Mouse (Mus musculus) urinary bladder, postnatal 25 days (tissue): Measurements from ENCODE around the gene Srarp.
A peak's percentile ranks its signal among the peaks of the same experiment; 100 is the strongest.

ENCODE experiments used
- DNase-seq: peaks from one replicate; pipeline ENCODE4 v3.0.0; 2022; ENCODE audit warnings: low spot score

Gene Srarp

DNA sequence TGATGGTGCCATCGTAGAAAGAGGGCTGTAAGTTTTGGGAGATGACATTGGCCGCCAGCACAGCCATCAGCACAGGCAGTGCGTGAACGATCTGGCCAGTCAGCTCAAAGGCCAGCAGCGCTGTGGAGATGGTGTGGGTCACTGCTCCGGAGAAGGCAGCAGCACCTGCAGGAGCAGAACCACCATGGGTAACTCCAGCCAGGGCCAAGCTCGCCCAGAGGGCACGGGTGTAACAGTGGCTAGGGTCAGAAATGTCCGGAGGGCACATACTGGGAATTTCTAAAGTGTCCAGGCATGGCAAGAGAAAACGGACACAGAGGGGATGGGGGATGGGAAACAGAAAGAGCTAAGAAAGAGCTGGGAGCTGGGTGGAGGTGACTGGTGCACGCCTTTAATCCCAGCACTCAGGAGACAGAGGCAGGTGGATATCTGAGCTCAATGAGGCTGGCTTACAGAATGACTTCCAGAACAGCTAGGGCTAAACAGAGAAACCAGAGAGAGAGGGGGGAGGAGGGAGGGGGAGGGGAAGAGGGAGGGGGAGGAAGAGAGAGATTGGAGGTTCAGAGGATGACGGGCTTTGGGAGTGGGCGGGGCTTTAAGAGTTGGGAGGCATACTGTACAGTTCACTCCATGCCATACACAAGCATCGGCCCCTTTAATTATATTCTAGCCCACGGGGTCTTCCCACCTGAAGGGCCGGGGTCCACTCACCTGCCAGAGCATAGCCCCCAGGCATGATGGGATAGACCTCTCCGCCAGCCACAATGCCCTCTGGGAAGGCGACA, 46.3 kb downstream of the Srarp start:
- DNase-seq = no peak

DNA sequence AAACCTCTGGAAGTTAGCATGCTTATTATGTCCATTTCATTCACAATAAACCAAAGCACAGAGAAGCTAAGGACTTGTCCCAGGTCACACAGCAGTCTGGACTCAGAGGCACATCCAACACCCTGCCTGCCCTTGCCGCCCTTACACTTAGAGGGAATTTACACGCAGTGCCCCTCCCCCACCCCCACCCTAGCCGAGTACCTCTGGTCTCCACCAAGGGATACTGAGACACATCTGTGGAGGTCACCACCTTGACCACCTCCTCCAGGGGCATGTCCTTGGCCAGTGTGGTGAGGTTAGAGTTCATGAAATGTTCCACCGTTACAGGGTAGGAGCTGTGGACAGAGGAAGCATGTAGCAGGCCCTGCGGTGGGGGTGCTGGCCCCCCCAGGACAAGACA, 48.0 kb downstream of the Srarp start:
- DNase-seq = no peak

DNA sequence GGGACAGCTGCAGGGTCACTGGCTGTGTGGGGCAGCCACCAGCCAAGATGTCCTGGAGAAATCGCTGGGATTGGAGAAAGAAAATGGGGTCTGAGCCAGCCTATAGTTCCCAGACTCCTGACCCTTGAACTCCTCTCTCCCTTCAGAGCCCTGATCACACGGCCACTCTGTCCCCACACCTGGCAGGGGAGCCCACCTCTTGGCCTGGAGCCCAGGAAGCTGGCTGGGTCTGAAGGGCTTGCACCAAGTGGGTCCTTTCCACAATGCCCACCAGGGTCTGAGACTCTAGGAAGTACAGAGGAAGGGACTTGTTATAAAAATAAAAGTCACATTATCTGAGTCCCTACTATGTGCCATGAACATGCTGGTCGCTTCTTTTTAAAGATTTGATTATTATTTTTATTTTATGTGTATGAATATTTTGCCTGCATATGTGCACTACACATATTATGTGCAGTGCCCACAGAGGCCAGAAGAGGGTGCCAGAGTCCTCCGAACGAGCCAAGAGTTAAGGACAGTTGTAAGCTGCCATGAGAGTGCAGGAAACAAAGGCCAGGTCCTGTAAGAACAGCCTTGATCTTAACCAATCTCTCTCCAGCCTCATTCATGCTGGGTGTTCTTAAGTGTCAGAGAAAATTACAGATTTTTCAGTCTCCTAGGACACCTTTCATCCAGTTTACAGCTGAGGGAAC, 48.7 kb downstream of the Srarp start:
- peak; percentile 74 for DNase-seq

GRCm38 (mm10) chr4:141386150-141386549, 49.8 kb downstream of the Srarp start:
- no peak for DNase-seq

DNA sequence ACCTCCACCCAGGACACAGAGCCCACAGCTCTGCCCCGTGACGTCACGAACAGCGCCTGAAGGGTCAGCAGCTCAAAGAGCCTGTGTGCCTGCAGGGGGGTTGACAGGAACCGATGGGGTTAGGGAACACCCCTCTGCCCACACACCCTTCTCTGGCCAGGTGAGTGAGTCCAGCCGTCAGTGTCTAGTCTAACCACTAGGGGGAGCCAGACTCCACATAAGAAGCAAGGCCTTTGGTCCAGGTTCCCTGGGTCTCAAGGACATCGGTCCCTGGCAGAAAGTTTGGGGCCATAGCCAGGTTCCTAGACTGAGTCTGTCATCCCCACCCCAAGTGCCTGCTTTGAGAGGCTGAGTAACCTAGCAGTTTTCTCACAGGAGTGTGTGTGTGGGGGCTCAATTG, 50.6 kb downstream of the Srarp start:
- peak; percentile 45 for DNase-seq
